Mouse (Mus musculus) hindbrain, embryonic 12.5 days (tissue): ENCODE data around the gene Acot8. TPM values are rescaled to one million over a fixed set of nuclear protein-coding genes. Genes with fewer than 3 reads are reported as not detected.

Experiments used
- ATAC-seq: fragments of 200-750 bp; cut with Nextera tagmentation; 2 replicates; pipeline ENCODE4 v1.8.0; 2017; ENCODE audit warnings: moderate TSS enrichment; ENCODE audit not compliant: low FRiP score
- H3K27ac ChIP-seq: fragments of 300-500 bp; sonication (generic); 2 replicates; pipeline ENCODE4 v1.5.1; 2016; ENCODE audit warnings: mild to moderate bottlenecking
- H3K27me3 ChIP-seq: fragments of 300-500 bp; sonication (generic); 2 replicates; pipeline ENCODE4 v1.6.1; 2016; ENCODE audit warnings: mild to moderate bottlenecking
- H3K36me3 ChIP-seq: fragments of 300-500 bp; sonication (generic); 2 replicates; pipeline ENCODE4 v1.6.1; 2016; ENCODE audit warnings: mild to moderate bottlenecking
- H3K4me1 ChIP-seq: fragments of 300-500 bp; sonication (generic); 2 replicates; pipeline ENCODE4 v1.6.1; 2016
- H3K4me2 ChIP-seq: fragments of 300-500 bp; sonication (generic); replicated peaks from 2 replicates; pipeline ENCODE4 v1.6.1; 2016; ENCODE audit warnings: mild to moderate bottlenecking
- H3K4me3 ChIP-seq: fragments of 300-500 bp; sonication (generic); 2 replicates; pipeline ENCODE4 v1.5.1; 2016; ENCODE audit warnings: mild to moderate bottlenecking
- H3K9ac ChIP-seq: fragments of 300-500 bp; sonication (generic); 2 replicates; pipeline ENCODE4 v1.6.1; 2016; ENCODE audit warnings: mild to moderate bottlenecking, moderate library complexity
- H3K9me3 ChIP-seq: fragments of 300-500 bp; sonication (generic); replicated peaks from 2 replicates; pipeline ENCODE4 v1.6.1; 2016; ENCODE audit warnings: mild to moderate bottlenecking
- WGBS: fragments of 180-500 bp; shearing (Covaris S2); methylation state at CpG from one replicate; pipeline ENCODE4 v1.1.7; 2016; 5-methylcytosine and 5-hydroxymethylcytosine counted together
- polyA plus RNA-seq: library from polyadenylated mRNA; unstranded; fragments of >200 nt; fragmentation: Nextera tagmentation; extraction: Ambion mirVana; gene quantifications from 2 replicates; pipeline ENCODE4 v1.2.1, GENCODE M21; 2016

Gene Acot8
- polyA plus RNA-seq, 1 experiment from 2014 or later, result 17.0 TPM

DNA sequence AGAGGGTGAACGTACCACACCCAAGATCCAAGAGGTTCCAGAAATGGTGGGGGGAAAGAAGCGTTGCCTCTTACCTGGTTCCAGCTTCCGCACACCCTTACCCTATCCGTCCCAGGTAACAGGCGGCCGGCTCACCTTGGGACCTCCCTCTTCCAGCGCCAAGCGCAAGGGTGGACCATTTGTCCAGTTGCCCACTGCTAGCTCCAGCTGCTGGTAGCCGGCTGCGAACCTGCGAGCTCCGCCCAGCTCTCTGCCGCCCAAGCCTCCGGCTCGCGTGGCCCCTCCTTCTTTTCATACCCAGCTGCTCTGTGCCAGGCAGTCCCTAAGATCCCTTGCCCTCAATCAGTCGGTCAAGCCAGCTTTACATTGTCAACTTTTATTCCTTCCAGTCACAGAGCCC lies 27.9 kb downstream of the Acot8 start:
- H3K9me3 ChIP-seq, result no peaks in the 10 kb centered on the region
- H3K27ac ChIP-seq, result no peak overlapping the region
- 65% methylated on average over 17 of the region's 17 CpGs for WGBS
- no peak overlapping the region for H3K9ac ChIP-seq
- H3K4me1 ChIP-seq, result peaks cover 6% of the 10 kb centered on the region
- H3K36me3 ChIP-seq, result peaks cover 6% of the 10 kb centered on the region; the same call in 1 of the 2 replicates
- H3K27me3 ChIP-seq, result no peaks in the 10 kb centered on the region
- ATAC-seq, result no peak
- no peak overlapping the region for H3K4me3 ChIP-seq
- no peak overlapping the region for H3K4me2 ChIP-seq

GRCm38 (mm10) chr2:164776130-164776529 lies 28.6 kb downstream of the Acot8 start:
- H3K27ac ChIP-seq, result no peak overlapping the region
- H3K9me3 ChIP-seq, result no peaks in the 10 kb centered on the region
- no peak overlapping the region for H3K4me3 ChIP-seq
- H3K9ac ChIP-seq, result no peak overlapping the region
- peaks cover 12% of the 10 kb centered on the region for H3K4me1 ChIP-seq
- H3K36me3 ChIP-seq, result peaks cover 9% of the 10 kb centered on the region; the same call in 1 of the 2 replicates
- no peak overlapping the region for H3K4me2 ChIP-seq
- WGBS, result 90% methylated on average over 6 of the region's 6 CpGs
- no peak for ATAC-seq
- no peaks in the 10 kb centered on the region for H3K27me3 ChIP-seq

DNA sequence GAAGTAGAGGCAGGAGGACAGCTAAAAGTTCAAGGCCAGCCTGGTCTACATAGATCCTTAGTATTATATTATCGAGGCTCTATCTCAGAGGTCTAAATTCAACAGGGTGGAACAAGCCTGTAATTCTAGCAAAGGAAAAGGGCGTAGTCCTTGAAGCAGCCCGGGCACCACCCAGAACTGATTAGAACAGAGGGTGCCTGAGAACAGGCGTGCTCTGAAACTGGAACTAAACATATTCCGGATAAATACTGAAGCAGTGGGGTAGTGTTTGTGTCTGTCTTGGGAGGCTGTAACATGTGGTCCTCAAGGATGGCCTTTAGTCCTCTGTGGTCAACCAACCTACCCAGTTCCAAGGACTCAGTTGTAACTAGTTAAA lies 30.7 kb downstream of the Acot8 start:
- peaks cover 9% of the 10 kb centered on the region; the same call in 1 of the 2 replicates for H3K36me3 ChIP-seq
- no peaks in the 10 kb centered on the region for H3K27me3 ChIP-seq
- 85% methylated on average over 5 of the region's 5 CpGs for WGBS
- no peak overlapping the region for H3K4me2 ChIP-seq
- no peak overlapping the region for H3K27ac ChIP-seq
- peaks cover 25% of the 10 kb centered on the region for H3K4me1 ChIP-seq
- H3K4me3 ChIP-seq, result no peak overlapping the region
- no peak overlapping the region for H3K9ac ChIP-seq
- H3K9me3 ChIP-seq, result no peaks in the 10 kb centered on the region
- no peak for ATAC-seq

GRCm38 (mm10) chr2:164773229-164773988 lies 31.3 kb downstream of the Acot8 start:
- no peak overlapping the region for H3K4me3 ChIP-seq
- peaks cover 9% of the 10 kb centered on the region; the same call in 1 of the 2 replicates for H3K36me3 ChIP-seq
- WGBS, result 77% methylated on average over 14 of the region's 14 CpGs
- ATAC-seq, result no peak
- H3K4me1 ChIP-seq, result peaks cover 25% of the 10 kb centered on the region
- no peak overlapping the region for H3K27ac ChIP-seq
- H3K27me3 ChIP-seq, result no peaks in the 10 kb centered on the region
- no peak overlapping the region for H3K9ac ChIP-seq
- H3K4me2 ChIP-seq, result no peak overlapping the region
- H3K9me3 ChIP-seq, result no peaks in the 10 kb centered on the region

- H3K27ac ChIP-seq, result no peak overlapping the region
- H3K4me1 ChIP-seq, result peaks cover 25% of the 10 kb centered on the region
- H3K27me3 ChIP-seq, result no peaks in the 10 kb centered on the region
- H3K9ac ChIP-seq, result peak overlapping the region; percentile 68
- no peak for ATAC-seq
- whole genome bisulfite sequencing, result 84% methylated on average over 8 of the region's 8 CpGs
- H3K9me3 ChIP-seq, result no peaks in the 10 kb centered on the region
- H3K36me3 ChIP-seq, result peaks cover 32% of the 10 kb centered on the region
- H3K4me3 ChIP-seq, result peak overlapping the region; percentile 73
- peak overlapping the region; percentile 89 for H3K4me2 ChIP-seq
These were observed 33.6 kb downstream of the Acot8 start for GRCm38 (mm10) chr2:164771123-164771522.

- Histone ChIP-seq H3K4me3 (peak overlapping the region; percentile 73), H3K27me3 (no peaks in the 10 kb centered on the region), H3K9ac (peak overlapping the region; percentile 68), H3K36me3 (peaks cover 40% of the 10 kb centered on the region), H3K27ac (no peak overlapping the region), H3K4me1 (peaks cover 25% of the 10 kb centered on the region), H3K4me2 (peak overlapping the region; percentile 89), H3K9me3 (no peaks in the 10 kb centered on the region)
- 6% methylated on average over 15 of the region's 15 CpGs for WGBS
- no peak for ATAC-seq
These were observed 34.4 kb downstream of the Acot8 start for GRCm38 (mm10) chr2:164770279-164770678.

- peak within 1 kb of the TSS; percentile 68 for H3K9ac ChIP-seq
- H3K36me3 ChIP-seq, result peaks cover 47% of the 10 kb centered on the region
- peak within 1 kb of the TSS; percentile 73 for H3K4me3 ChIP-seq
- H3K9me3 ChIP-seq, result no peaks in the 10 kb centered on the region
- WGBS, result 2% methylated on average over 53 of the region's 53 CpGs
- no peak within 1 kb of the TSS for H3K27ac ChIP-seq
- ATAC-seq, result peak; percentile 99
- no peaks in the 10 kb centered on the region for H3K27me3 ChIP-seq
- H3K4me1 ChIP-seq, result peaks cover 25% of the 10 kb centered on the region
- H3K4me2 ChIP-seq, result peak within 1 kb of the TSS; percentile 89
These were observed 35.2 kb downstream of the Acot8 start, which contains the start of gene Ube2c for GRCm38 (mm10) chr2:164769258-164770037. TSS of gene Ube2c (plus strand) at chr2:164769898.

- H3K9ac ChIP-seq, result no peak overlapping the region
- H3K9me3 ChIP-seq, result no peaks in the 10 kb centered on the region
- no peaks in the 10 kb centered on the region for H3K27me3 ChIP-seq
- 94% methylated on average over 15 of the region's 15 CpGs for WGBS
- no peak overlapping the region for H3K4me3 ChIP-seq
- no peak overlapping the region for H3K27ac ChIP-seq
- no peak for ATAC-seq
- peaks cover 56% of the 10 kb centered on the region for H3K36me3 ChIP-seq
- peaks cover 25% of the 10 kb centered on the region for H3K4me1 ChIP-seq
- no peak overlapping the region for H3K4me2 ChIP-seq
These were observed 36.7 kb downstream of the Acot8 start for GRCm38 (mm10) chr2:164767812-164768540.

DNA sequence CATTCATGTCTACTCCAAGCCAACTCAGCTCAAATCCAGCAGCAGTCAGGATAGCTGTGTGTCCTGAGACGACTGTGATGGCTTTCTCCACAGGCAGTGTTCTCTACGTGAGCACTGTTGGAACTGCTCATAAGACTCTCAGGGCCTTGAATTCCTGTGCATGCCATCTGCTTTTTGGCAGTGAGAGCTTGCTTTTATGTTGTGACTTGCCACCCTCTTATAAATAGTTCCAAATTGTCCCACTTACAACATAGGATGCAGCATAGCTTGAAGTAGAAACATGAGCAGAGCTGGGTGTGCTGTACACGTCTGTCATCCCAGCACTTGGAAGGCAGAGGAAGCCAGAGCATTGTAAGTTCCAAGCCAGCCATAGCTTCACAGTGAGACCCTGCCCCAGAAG lies 38.8 kb downstream of the Acot8 start:
- no peak overlapping the region for H3K4me3 ChIP-seq
- H3K9me3 ChIP-seq, result no peaks in the 10 kb centered on the region
- peaks cover 10% of the 10 kb centered on the region for H3K4me1 ChIP-seq
- no peak overlapping the region for H3K9ac ChIP-seq
- H3K27ac ChIP-seq, result no peak overlapping the region
- H3K4me2 ChIP-seq, result no peak overlapping the region
- no peaks in the 10 kb centered on the region for H3K27me3 ChIP-seq
- 82% methylated on average over 3 of the region's 3 CpGs for WGBS
- ATAC-seq, result no peak
- peaks cover 68% of the 10 kb centered on the region for H3K36me3 ChIP-seq

GRCm38 (mm10) chr2:164762593-164762992 lies 42.1 kb downstream of the Acot8 start:
- Histone ChIP-seq H3K4me2 (no peak overlapping the region), H3K36me3 (peaks cover 91% of the 10 kb centered on the region), H3K27me3 (no peaks in the 10 kb centered on the region), H3K9me3 (no peaks in the 10 kb centered on the region), H3K4me1 (no peaks in the 10 kb centered on the region), H3K4me3 (no peak overlapping the region), H3K27ac (no peak overlapping the region), H3K9ac (no peak overlapping the region)
- WGBS, result 92% methylated on average over 7 of the region's 7 CpGs
- ATAC-seq, result no peak

DNA sequence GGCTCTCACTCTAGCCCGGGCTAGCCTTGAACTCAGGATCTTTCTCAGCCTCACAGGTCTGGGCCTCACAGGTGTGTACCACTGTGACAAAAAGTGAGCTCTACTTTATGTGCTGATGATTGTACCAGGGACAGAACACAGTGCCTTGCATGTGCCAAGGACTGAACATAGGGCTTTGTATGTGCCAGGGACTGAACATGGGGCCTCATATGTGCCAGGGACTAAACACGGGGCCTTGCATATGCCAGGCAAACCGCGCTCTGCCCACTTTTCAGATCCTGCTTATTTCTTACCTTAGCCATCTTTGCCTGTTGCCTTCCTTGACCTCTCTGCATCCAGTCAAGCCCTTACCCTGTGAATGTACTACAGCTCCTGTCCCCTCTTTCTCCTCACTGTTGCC lies 42.7 kb downstream of the Acot8 start:
- 97% methylated on average over 4 of the region's 4 CpGs for WGBS
- H3K27ac ChIP-seq, result no peak overlapping the region

DNA sequence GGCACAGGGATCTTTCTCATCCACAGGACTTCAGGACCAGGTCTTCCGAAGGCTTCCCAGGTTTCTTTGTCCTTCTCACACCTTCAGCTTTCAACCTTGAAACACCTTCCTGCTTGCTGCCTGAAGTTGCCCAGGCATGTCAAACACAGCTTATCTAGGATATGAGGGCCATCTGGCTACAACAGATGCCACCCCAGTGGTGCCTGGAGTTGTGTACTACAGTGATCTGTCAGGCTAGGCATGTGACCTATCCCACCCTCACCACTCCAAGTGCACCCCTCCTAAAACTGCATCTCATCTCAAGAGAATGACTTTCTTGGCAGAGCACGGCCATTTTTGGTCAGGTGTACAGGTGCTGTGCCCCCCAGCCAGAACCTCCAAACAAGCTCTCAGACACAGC lies 43.2 kb downstream of the Acot8 start:
- Histone ChIP-seq H3K27ac (no peak overlapping the region), H3K36me3 (peaks cover 92% of the 10 kb centered on the region), H3K27me3 (no peaks in the 10 kb centered on the region), H3K9ac (no peak overlapping the region), H3K4me2 (no peak overlapping the region), H3K4me1 (no peaks in the 10 kb centered on the region), H3K4me3 (no peak overlapping the region), H3K9me3 (no peaks in the 10 kb centered on the region)
- 92% methylated on average over 2 of the region's 2 CpGs for WGBS
- ATAC-seq, result no peak

More for the DNA sequence above, 42.7 kb downstream of the Acot8 start:
- Histone ChIP-seq H3K4me1 (no peaks in the 10 kb centered on the region), H3K4me2 (no peak overlapping the region), H3K9ac (no peak overlapping the region), H3K36me3 (peaks cover 91% of the 10 kb centered on the region), H3K27me3 (no peaks in the 10 kb centered on the region), H3K4me3 (no peak overlapping the region), H3K9me3 (no peaks in the 10 kb centered on the region)
- ATAC-seq, result no peak
